Mouse (Mus musculus): Measurements from ENCODE around the gene Gm13271. TPM values are rescaled to one million over a fixed set of nuclear protein-coding genes. Genes with fewer than 3 reads are reported as not detected.
"Not testable (repeated sequence)": the region's sequence is repeated elsewhere in the genome, so short reads cannot be mapped to it uniquely, and the experiment has no call there.

Gm13271 gene
- polyA plus RNA-seq, 1 experiment from 2014 or later, result not detected

GRCm38 (mm10) chr4:88757628-88758031 is 3.0 kb downstream of the Gm13271 start:
- WGBS, result 1% methylated on average over 15 of the region's 21 CpGs
- H3K4me3 ChIP-seq (ENCODE audit: low read length), result peak overlapping the region; percentile 41
- H3K9ac ChIP-seq (ENCODE audit: low read depth, low read length), result peak overlapping the region; percentile 62
- H3K9me3 ChIP-seq (ENCODE audit: control insufficient read depth, low read length); H3K36me3 ChIP-seq (ENCODE audit: control insufficient read depth, insufficient read depth, low read length); H3K4me1 ChIP-seq (ENCODE audit: control insufficient read depth, insufficient read depth, low read length); H3K27me3 ChIP-seq (ENCODE audit: control insufficient read depth, insufficient read depth, low read length): not testable (repeated sequence)
- peak overlapping the region; percentile 93 for H3K27ac ChIP-seq (ENCODE audit: low read depth, low read length)
- ATAC-seq (ENCODE audit: low FRiP score, low TSS enrichment), result peak; percentile 100
- H3K4me2 ChIP-seq (replicated peaks; ENCODE audit: low read depth, low read length), result peak overlapping the region; percentile 69

GRCm38 (mm10) chr4:88758751-88759150 is 4.1 kb downstream of the Gm13271 start:
- H3K36me3 ChIP-seq (ENCODE audit: control insufficient read depth, insufficient read depth, low read length); H3K27ac ChIP-seq (ENCODE audit: low read depth, low read length); H3K9ac ChIP-seq (ENCODE audit: low read depth, low read length); H3K27me3 ChIP-seq (ENCODE audit: control insufficient read depth, insufficient read depth, low read length); H3K4me2 ChIP-seq (replicated peaks; ENCODE audit: low read depth, low read length); H3K4me3 ChIP-seq (ENCODE audit: low read length); H3K9me3 ChIP-seq (ENCODE audit: control insufficient read depth, low read length); H3K4me1 ChIP-seq (ENCODE audit: control insufficient read depth, insufficient read depth, low read length); ATAC-seq (ENCODE audit: low FRiP score, low TSS enrichment): not testable (repeated sequence)
- 93% methylated on average over 8 of the region's 9 CpGs for WGBS

- Histone ChIP-seq H3K4me2 (replicated peaks; ENCODE audit: low read depth, low read length) (peak within 1 kb of the TSS; percentile 24; the same call in 1 of the 2 replicates), H3K4me3 (ENCODE audit: low read length) (peak within 1 kb of the TSS; percentile 17; the same call in 1 of the 2 replicates)
- H3K27ac ChIP-seq (ENCODE audit: low read depth, low read length); H3K27me3 ChIP-seq (ENCODE audit: control insufficient read depth, insufficient read depth, low read length); H3K36me3 ChIP-seq (ENCODE audit: control insufficient read depth, insufficient read depth, low read length); H3K9ac ChIP-seq (ENCODE audit: low read depth, low read length); ATAC-seq (ENCODE audit: low FRiP score, low TSS enrichment); H3K9me3 ChIP-seq (ENCODE audit: control insufficient read depth, low read length); H3K4me1 ChIP-seq (ENCODE audit: control insufficient read depth, insufficient read depth, low read length): not testable (repeated sequence)
- WGBS, result 19% methylated on average over 7 of the region's 14 CpGs
Measured at GRCm38 (mm10) chr4:88759610-88760268, 5.1 kb downstream of the Gm13271 start, which contains the start of gene Gm13283. TSS of gene Gm13283 (plus strand) at chr4:88760119.

- H3K4me1 ChIP-seq (ENCODE audit: control insufficient read depth, insufficient read depth, low read length); H3K9ac ChIP-seq (ENCODE audit: low read depth, low read length); ATAC-seq (ENCODE audit: low FRiP score, low TSS enrichment); H3K27me3 ChIP-seq (ENCODE audit: control insufficient read depth, insufficient read depth, low read length); H3K9me3 ChIP-seq (ENCODE audit: control insufficient read depth, low read length); H3K36me3 ChIP-seq (ENCODE audit: control insufficient read depth, insufficient read depth, low read length); H3K27ac ChIP-seq (ENCODE audit: low read depth, low read length): not testable (repeated sequence)
- Histone ChIP-seq H3K4me3 (ENCODE audit: low read length) (peak overlapping the region; percentile 17; the same call in 1 of the 2 replicates), H3K4me2 (replicated peaks; ENCODE audit: low read depth, low read length) (peak overlapping the region; percentile 24; the same call in 1 of the 2 replicates)
- WGBS, result 0% methylated on average over 23 of the region's 28 CpGs
Measured at GRCm38 (mm10) chr4:88760431-88760830, 5.8 kb downstream of the Gm13271 start.

- WGBS, result 70% methylated on average over 6 of the region's 8 CpGs
- H3K4me3 ChIP-seq (ENCODE audit: low read length); ATAC-seq (ENCODE audit: low FRiP score, low TSS enrichment): not testable (repeated sequence)
Measured at GRCm38 (mm10) chr4:88761776-88762175, 7.1 kb downstream of the Gm13271 start.

GRCm38 (mm10) chr4:88762341-88762740 is 7.7 kb downstream of the Gm13271 start:
- not testable (repeated sequence) for H3K27me3 ChIP-seq (ENCODE audit: control insufficient read depth, insufficient read depth, low read length); H3K9ac ChIP-seq (ENCODE audit: low read depth, low read length); H3K9me3 ChIP-seq (ENCODE audit: control insufficient read depth, low read length); ATAC-seq (ENCODE audit: low FRiP score, low TSS enrichment); H3K4me2 ChIP-seq (replicated peaks; ENCODE audit: low read depth, low read length); H3K27ac ChIP-seq (ENCODE audit: low read depth, low read length); H3K4me3 ChIP-seq (ENCODE audit: low read length); H3K4me1 ChIP-seq (ENCODE audit: control insufficient read depth, insufficient read depth, low read length); H3K36me3 ChIP-seq (ENCODE audit: control insufficient read depth, insufficient read depth, low read length)
- 60% methylated on average over 7 of the region's 9 CpGs for WGBS

More at GRCm38 (mm10) chr4:88761776-88762175, 7.1 kb downstream of the Gm13271 start:
- not testable (repeated sequence) for H3K4me1 ChIP-seq (ENCODE audit: control insufficient read depth, insufficient read depth, low read length); H3K27ac ChIP-seq (ENCODE audit: low read depth, low read length); H3K27me3 ChIP-seq (ENCODE audit: control insufficient read depth, insufficient read depth, low read length); H3K4me2 ChIP-seq (replicated peaks; ENCODE audit: low read depth, low read length); H3K9ac ChIP-seq (ENCODE audit: low read depth, low read length); H3K9me3 ChIP-seq (ENCODE audit: control insufficient read depth, low read length); H3K36me3 ChIP-seq (ENCODE audit: control insufficient read depth, insufficient read depth, low read length)

GRCm38 (mm10) chr4:88763384-88764018 is 8.8 kb downstream of the Gm13271 start:
- not testable (repeated sequence) for H3K36me3 ChIP-seq (ENCODE audit: control insufficient read depth, insufficient read depth, low read length); H3K27ac ChIP-seq (ENCODE audit: low read depth, low read length); H3K4me1 ChIP-seq (ENCODE audit: control insufficient read depth, insufficient read depth, low read length); ATAC-seq (ENCODE audit: low FRiP score, low TSS enrichment); H3K9ac ChIP-seq (ENCODE audit: low read depth, low read length); H3K9me3 ChIP-seq (ENCODE audit: control insufficient read depth, low read length); H3K27me3 ChIP-seq (ENCODE audit: control insufficient read depth, insufficient read depth, low read length)
- H3K4me3 ChIP-seq (ENCODE audit: low read length), result peak overlapping the region; percentile 20
- H3K4me2 ChIP-seq (replicated peaks; ENCODE audit: low read depth, low read length), result peak overlapping the region; percentile 22
- 3% methylated on average over 20 of the region's 42 CpGs for WGBS

GRCm38 (mm10) chr4:88773534-88773933 is 18.9 kb downstream of the Gm13271 start, which contains the start of gene Gm13290:
TSS of gene Gm13290 (plus strand) at chr4:88773834.
- not testable (repeated sequence) for H3K27me3 ChIP-seq (ENCODE audit: control insufficient read depth, insufficient read depth, low read length); H3K4me2 ChIP-seq (replicated peaks; ENCODE audit: low read depth, low read length); H3K36me3 ChIP-seq (ENCODE audit: control insufficient read depth, insufficient read depth, low read length); H3K9ac ChIP-seq (ENCODE audit: low read depth, low read length); H3K4me1 ChIP-seq (ENCODE audit: control insufficient read depth, insufficient read depth, low read length); ATAC-seq (ENCODE audit: low FRiP score, low TSS enrichment); H3K27ac ChIP-seq (ENCODE audit: low read depth, low read length); H3K4me3 ChIP-seq (ENCODE audit: low read length); H3K9me3 ChIP-seq (ENCODE audit: control insufficient read depth, low read length)
- no CpG with 5 or more reads among the region's 32 CpGs for WGBS

GRCm38 (mm10) chr4:88776622-88777021 is 22.0 kb downstream of the Gm13271 start, which contains the start of gene Gm13289:
TSS of gene Gm13289 (plus strand) at chr4:88776922.
- H3K4me1 ChIP-seq (ENCODE audit: control insufficient read depth, insufficient read depth, low read length); H3K27me3 ChIP-seq (ENCODE audit: control insufficient read depth, insufficient read depth, low read length); H3K9ac ChIP-seq (ENCODE audit: low read depth, low read length); H3K36me3 ChIP-seq (ENCODE audit: control insufficient read depth, insufficient read depth, low read length); ATAC-seq (ENCODE audit: low FRiP score, low TSS enrichment); H3K4me2 ChIP-seq (replicated peaks; ENCODE audit: low read depth, low read length); H3K27ac ChIP-seq (ENCODE audit: low read depth, low read length); H3K9me3 ChIP-seq (ENCODE audit: control insufficient read depth, low read length); H3K4me3 ChIP-seq (ENCODE audit: low read length): not testable (repeated sequence)
- WGBS, result no CpG with 5 or more reads among the region's 29 CpGs
